Mouse (Mus musculus) lung, postnatal 4 days (tissue): ENCODE results near the gene Alox5.
"Not testable (repeated sequence)": the region's sequence is repeated elsewhere in the genome, so short reads cannot be mapped to it uniquely, and the experiment has no call there.

ENCODE experiments used
- DNase-seq, 2 experiments: peaks; one replicate each; pipeline ENCODE4 v3.0.0; 2021

Gene Alox5

DNA sequence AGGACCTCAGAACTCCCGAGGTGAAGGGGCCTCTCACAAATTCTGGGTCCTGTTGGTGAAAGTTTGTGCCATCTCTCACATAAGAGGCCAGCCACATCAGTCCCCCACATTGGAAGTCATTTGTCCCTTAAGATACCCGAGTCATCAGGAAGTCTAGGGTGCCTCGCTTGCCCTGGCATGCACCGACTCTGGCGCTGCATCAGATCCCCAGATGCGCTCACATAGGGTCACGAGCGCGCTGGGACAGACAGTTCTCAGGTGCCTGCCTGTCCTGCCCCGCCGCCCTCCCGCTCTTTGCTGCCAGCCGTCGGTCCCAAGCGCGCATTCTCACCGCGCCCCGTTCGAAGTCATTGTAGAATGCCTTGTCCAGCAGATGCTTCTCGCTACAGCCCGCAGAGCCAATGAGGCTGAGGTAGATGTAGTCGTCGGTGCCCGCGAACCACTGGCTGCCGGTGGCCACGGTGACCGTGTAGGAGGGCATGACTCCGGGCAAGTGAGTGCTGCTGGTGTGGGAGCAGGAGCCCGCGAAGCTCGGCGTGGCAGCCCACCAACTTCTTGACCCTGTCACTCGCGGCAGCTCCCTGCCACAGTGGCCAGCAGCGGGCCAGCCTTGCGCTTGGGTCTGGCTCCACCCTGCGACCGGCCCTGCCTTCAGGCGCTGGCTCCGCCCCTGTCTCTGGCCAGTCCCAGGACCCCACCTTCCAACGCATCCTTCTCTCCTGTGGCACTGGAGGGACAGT is at the start of gene Alox5:
TSS of gene Alox5 (minus strand) at position 635 of the 740 bp plus-strand sequence.
- peak; percentile 47 for DNase-seq

DNA sequence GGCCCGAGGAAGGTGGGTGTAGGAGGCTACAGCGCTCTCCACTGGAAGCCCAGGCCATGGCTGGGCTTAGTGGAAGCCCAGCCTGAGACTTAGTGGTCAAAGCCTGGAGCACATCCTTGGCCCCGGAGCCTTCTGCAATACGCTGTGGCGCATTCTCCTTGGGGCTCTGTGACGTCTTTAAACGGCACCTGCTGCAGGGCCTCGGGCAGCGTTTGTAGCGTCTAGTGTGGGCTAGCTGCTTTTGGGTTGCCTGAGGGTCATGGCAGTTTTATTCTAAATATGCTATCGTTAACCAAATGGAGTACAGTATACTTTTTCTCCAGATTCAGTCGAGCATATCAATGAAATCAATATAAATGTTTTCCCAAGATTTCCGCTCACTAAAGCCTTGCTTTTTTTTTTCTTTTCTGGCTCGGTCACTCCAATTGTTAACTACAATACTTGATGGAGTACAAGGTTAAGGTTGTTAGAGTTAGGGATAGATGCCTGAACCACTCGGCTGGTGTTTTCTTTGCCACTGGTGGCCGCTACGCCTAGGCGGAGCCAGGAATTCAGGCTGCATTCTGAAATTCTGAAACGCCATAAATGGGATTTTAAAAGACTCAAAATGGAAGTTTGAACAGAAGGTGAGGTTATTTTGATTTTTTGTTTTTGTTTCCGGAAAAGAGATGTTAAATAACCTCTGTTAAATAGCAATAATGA is 45.5 kb upstream of the Alox5 start, which contains the start of gene Olfr212:
TSS of gene Olfr212 (plus strand) at position 215 of the 702 bp plus-strand sequence.
- DNase-seq = not testable (repeated sequence)

DNA sequence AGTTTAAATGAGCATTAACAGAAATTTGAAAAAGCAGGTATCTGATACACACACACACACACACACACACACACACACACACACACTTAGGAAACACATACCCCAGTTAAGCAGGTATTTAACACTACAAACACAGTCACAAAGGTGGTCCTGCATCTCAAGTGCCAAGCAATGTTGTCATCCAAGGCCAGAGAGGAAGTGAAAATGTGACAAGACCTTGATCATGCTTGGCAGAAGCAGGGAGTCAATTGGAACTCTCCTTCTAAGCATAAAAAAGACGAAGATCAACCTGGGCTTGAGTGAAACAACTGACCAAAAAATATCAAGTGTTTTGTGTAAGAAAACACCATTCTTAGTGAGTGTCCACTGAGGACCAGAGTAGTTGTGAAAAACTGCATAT is 35.0 kb upstream of the Alox5 start:
- no peak for DNase-seq

DNA sequence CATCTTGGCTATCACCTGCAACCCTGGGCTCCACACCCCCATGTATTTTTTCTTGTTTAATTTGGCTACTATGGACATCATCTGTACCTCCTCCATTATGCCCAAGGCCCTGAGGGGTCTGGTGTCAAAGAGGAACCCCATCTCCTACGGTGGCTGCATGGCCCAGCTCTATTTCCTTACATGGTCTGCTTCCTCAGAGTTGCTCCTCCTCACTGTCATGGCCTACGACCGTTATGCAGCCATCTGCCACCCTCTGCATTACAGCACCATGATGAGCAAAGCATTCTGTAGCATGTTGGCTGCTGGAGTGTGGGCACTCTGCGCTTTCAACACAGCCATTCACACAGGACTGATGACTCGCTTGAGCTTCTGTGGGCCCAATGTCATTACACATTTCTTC is 32.8 kb upstream of the Alox5 start:
- DNase-seq = no peak

DNA sequence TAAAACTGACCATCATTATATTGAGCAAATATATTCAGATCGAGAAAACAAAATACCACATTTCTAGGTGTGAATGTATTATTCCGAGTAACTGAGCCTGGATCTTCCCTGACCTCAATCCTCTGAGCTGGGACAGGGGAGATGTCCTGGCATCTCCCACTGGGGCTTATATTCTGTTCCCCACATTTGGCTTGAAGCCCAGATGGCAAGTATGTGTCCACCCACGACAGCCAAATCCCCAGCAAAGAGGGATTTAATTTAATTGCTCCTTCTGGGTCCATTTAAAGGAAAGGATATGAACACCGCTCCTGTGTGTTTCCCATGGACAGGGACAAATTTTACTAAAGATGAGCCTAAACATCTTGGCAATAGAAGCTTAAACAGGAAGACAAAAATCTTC is 27.8 kb upstream of the Alox5 start, which contains the start of gene Olfr211:
TSS of gene Olfr211 (plus strand) at position 301 of the 400 bp plus-strand sequence.
- DNase-seq = no peak

DNA sequence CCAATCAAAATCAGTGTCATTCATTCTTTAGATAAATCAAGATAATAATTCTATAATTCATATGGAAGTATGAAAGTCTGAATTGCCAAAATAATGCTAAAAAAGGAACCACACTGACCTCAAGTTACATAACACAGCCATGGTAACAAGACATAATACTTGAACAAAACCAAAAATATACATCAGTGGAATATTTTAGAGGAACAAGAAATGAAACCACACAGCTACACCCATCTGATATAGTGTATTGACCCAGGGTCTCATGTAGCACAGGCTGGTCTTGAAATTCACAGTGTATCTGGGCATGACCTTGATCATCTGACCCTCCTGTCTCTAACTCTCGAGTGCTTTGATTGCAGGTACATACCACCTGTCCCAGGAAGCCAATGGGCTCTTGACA is 25.9 kb upstream of the Alox5 start:
- DNase-seq = no peak

DNA sequence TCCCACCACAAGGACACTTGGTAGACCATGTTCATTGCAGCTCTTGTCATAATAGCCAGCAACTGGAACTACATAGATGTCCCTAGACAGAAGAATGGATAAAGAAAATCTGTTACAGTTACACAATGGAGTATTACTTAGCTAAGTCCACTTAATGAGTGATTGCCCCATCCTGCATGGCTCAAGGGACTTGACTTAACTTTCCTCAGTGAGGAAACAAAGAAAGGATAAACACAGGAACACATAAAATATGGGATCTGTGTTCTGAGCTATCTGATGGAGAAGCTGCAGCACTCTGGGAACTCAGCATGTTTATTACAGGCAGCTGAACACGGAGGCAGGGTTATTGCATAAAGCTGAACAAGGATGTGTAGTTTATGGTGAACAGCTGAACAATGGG is 24.1 kb upstream of the Alox5 start:
- no peak for DNase-seq

DNA sequence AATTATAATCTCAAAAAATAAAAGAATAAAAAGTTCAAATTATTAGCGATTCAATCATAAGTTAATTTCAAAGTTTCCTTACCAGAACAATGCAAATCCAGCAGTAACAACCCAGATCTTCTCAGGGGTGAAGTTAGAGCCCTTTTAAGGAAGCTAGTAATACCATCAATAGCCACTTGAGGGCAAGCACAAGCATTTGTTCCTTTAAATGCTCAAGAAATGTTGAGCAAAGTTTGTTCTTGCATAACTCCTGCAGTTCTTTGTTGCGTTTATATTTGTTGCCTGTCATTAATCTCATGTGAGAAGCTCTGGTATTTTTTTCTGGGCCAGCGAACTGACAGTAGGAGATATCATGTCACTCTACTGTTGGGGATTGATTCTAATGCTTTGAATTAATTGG is 7.1 kb upstream of the Alox5 start:
- no peak for DNase-seq

DNA sequence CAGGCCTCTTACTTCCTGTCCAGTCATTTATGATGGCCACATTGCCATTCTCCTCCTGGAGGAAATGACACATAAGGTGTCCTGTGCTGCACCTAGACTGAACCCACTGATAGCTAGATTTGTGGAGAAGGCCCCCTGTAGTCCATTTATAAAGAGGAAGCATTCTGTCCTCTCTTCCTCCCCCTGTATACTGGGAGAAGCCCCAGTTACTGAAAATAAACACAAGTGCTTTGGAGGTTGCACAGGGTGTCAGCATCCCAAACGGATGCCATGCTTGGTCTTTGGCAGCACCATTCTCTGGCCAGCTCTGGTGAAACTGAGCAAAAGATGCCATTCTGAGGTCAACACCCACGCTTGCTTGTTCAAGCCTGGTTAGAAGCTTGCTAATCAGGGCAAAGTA is 1.7 kb downstream of the Alox5 start:
- no peak for DNase-seq

DNA sequence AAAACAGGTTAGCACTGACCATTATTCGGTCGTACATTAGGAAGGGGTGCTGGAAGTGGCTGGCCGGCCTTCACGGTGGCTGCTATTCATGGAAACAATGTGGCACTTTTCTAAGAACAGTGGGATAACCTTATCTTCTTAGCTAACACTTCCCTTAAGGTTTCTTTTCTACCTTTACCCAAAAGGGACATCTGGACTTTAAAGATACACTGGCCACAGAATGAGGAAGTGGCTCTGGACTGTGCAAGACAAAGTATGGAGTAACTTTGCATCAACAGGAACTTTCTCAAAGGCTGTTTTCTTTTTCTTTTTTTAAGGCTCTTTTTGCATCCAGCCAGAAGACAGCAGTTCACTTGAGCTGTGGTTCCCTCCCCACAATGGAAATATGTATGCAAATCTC is 2.2 kb downstream of the Alox5 start:
- no peak for DNase-seq

DNA sequence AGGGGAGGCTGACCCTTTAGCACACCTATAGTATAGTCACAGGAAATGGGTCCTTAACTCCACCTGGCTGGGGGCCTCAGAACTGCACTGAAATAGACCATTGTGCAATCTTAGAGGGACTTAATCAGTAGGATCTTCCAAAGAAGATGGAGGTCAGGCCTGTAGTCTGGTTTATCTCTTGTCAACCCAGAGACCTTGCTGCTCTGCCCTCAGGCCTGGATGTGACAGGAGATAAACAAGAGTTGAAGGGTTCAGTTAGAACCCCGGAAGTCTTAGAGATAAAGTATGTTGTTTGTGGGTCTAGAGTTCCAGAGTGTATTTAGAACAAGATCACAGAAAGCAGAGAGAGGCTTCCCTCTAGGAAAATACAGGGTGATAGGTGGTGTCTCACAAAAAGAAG is 4.5 kb downstream of the Alox5 start:
- no peak for DNase-seq

DNA sequence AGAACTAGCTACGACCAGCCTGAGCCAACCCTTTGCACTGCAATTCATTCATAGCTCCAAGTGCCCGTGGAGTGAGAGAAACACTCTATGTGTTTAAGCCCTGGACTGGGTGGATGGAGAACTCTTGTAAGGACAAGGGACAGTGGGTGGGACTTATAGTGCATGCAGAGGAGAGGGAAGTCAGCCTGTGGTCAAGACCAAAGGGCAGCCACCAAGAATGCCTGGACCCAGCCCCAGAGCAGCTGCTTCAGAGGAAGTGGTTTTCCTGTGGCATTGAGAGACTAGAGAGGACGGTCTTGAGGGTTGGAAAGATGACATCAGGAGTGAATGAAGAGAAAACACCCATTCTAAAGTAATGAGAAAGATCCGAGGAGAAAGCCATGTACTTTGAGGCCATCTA is 5.2 kb downstream of the Alox5 start:
- peak; percentile 47 to 61 for DNase-seq

DNA sequence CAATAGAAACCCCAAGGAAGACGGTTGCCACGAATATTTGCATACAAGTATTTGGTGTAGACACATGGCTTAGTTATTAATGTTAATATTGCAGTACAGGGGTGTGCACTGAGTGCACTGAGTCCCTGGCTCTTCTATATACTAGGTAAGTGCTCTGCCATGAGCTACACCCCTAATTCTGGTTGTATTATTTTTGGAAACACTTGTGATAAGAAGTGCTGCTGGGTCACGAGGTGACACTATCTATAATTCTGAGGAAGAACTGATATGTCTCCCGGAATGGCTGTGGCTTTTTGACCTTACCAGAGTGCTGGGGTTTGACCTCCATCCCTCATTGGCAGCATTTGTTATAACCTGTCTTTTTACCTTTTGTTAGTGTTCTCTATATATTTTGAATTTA is 20.1 kb downstream of the Alox5 start:
- no peak for DNase-seq

DNA sequence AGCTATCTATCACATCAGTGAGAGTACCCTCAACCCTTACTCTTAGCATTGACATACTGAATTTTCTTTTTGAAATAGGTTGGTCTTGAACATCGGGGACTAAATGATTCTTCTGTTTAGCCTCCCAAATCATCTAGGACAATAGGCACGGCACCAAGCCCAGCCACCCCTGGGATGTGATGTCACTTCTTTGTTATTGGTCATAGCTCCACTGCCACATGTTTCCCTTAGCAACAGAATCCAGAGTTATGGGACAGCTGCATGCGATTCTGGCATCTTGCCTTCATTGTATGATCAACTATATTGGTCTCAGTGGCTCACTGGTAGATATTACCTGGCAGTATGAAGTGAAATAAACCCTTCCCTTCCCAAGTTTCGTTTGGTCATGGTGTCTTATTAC is 20.5 kb downstream of the Alox5 start:
- no peak for DNase-seq

DNA sequence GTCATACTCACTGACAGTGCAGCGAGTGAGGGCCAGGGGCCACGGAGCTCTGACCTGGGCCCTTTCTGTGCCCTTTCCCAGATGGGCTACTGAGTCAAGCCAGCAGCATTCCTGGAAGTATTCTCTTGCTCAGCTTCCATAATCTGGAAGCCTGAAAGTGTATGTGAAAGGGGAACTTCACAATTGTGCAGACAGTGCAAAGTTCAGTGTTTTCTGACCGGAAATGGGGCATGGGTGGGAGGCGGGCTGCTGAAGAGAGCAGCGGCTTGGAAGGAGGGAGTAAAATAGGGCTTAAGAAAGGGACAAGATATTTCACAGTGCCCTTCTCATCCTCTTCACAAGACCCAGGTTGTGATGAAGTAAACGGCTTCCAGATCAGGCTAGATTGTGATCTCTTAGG is 21.4 kb downstream of the Alox5 start:
- DNase-seq = no peak

DNA sequence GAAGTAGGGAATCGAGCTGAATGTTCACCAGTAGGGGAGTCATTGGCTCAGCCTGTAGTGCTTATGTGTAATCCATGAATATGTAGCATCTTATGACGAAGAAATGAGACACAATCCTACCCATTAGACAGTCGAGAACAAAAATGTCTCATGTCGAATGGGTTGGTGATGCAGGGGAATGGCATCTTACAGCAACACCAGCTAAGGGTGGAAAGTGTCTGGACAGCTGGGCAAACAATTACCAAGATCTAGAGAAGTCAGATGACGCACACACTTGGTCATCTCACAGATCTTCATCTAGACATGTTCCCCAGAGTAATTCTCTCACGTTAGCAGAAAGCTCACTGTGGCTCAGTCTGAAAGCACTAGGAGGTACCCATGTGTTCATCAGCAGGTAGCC is 22.1 kb downstream of the Alox5 start:
- no peak for DNase-seq

DNA sequence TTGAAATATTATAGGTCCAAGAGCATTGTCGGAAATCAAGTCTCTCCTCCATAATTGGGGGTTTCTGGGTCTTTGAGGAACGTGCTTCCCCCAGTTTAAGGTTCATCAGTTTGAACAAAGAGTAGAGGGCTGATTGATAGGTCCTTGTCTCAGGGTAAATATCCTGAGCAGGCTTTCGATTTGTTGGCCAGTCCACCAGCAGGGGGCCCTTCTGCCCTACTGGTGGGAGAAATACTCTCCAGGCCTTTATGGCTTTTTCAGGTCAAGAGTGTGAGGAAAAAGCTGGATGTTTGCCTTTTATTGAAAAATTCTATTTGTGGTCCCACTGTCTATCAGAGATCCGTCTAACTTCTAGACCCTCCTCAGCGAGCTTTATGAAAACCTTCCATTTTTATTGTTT is 32.7 kb downstream of the Alox5 start:
- no peak for DNase-seq

DNA sequence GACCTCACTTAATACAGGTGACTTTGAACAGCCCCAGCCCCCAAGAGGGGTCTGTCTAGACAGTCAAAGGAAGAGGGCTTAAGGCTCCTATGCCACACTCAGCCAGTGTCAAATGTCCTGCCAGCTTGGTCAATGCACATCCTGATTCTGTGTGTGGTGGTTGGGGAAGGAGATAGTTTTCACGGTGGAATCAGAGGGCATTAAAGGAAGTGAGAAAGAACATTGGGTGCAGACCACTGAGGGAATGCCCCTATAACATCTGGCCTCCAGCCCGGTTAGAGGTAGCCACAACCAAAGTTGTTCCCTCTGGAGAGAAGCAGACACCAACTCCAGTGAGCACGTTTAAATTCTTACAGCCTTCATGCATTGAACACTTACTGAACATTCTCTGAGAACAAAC is 33.4 kb downstream of the Alox5 start:
- no peak for DNase-seq

DNA sequence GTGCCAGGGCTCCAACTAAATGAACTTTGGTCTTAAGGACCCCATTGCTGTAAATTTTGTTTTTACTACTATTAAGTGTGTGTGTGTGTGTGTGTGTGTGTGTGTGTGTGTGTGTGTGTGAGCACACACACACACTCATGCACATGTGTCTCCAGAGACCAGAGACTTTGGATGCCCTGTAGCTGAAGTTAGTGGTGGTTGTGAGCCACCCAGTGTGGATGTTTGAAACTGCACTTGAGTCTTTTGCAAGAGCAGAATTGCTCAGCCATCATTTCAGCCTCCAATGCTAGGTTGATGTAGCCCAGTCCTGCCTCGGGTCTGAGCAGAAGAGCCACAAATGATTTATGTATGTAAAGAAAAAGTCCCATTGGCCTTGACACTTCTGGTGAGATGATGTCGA is 37.3 kb downstream of the Alox5 start:
- DNase-seq = peak in 1 of 2 experiments; percentile 49

DNA sequence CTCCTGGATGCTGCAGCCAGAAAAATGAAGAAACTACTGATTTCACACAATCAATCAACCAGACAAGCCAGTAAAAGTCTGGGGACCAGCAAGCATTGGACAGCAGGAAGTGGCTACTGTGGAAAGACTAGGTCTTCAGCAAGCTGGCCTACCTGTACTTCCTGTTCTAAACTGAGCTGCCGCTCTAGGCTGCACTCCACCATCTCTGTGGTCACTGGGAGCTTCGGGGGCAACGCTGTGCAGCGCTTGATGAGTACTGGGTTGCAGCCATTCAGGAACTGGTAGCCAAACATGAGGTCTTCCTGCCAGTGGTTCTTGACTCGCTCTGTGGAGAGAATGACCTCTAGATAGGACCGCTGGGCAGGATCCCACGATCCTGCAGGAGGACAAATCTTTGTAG is 38.0 kb downstream of the Alox5 start:
- DNase-seq = no peak

DNA sequence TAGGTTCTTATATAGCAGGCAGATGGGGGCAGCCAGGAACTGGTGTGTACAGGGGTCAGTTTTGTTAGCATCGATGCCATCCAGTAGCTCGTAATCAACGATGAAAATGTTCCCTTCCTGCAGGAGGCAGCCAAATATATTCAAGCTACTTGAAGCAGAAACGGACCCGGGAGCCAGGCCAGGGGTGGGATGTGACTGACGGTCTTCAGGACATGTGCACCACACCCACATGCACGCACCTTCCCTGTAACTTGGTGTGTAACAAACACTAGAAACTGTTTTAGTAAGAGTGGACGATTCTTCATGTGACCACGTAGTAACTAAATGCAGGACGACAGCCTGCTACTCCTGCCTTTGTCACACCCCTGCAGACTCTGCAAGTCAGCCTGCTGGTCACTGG is 40.7 kb downstream of the Alox5 start:
- no peak for DNase-seq

DNA sequence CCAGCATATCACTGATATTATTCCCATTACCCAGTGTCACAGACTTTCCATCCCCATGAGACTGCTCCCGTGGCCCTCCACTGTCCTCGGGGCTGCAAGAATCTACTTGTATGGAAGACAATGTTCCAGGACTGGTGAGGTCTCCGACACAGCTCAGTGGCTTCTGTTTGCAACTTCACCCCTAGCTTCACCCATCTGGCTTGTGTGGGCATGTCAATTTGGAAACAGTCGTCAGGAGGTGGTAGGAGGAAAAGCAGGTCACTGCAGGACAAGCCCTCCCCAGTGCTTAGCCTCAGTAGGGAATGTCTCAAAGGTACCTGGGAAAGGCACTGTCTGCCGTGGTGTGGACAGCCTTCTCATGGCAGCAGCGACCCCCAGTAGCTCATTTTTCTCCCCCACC is 41.3 kb downstream of the Alox5 start:
- DNase-seq = no peak

DNA sequence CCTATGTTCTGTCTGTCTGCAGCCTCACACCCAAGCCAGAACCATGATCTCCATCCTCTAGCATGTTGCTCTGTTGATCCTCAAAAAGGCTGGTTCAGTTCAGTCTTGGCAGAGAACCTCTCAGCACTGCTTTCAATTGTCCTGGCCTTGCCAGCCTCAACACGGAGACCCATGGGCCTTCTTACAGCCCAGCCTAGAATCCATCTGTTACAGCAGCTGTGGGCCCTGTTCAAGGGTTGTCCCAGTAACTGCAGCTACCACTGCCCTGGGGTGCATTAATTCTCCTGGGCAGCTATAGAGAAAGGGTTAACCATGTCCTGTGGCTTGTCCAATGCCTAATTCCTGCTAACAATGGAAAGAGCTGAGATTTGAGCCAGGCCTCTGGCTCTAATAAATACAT is 42.5 kb downstream of the Alox5 start:
- no peak for DNase-seq

DNA sequence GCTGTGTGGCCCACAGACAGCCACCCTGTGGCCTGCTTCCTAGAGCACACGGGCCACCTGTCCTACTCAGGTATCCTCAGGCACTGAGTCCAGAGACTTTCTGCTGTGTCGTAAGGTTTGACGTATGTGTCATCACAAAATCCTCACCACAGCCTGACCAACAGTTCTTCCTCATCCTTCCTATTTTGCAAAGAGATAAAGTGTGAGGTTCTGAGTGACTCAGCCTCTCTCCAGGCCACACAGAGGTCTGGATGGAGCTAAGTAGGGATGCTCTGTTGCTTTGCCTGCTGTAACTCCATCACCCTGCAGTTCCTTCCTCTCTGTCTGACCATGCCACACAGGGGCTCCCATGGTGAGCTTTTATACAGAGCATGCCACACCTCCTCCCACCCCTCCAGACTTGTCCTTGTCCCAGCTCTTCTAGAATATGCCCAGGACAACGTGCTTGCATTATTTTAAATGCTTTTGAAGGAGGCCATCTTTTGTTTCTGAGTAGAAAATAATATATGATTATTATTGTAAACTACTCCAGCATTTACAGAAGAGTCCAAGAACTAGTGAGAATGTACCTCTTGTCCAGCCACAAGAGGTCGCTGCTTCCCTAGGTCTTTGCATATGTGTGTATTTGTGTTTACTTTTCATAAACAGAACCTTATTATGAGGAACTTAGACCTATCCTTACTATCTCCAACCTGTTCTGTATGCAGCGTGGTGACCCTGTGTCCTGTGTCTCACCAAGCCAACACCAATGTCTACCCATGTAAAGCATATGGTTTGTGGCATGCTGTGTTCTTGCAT is 43.3 kb downstream of the Alox5 start:
- DNase-seq = no peak
